Mouse (Mus musculus): Measurements from ENCODE around the gene Hdac5.
A peak's percentile ranks its signal among the peaks of the same experiment; 100 is the strongest.

Hdac5 gene

GRCm38 (mm10) chr11:102214430-102215156 lies 15.4 kb downstream of the Hdac5 start:
- DNase-seq: peak; percentile 69 to 77

GRCm38 (mm10) chr11:102211936-102212341 lies 18.0 kb downstream of the Hdac5 start:
- peak in 1 of 2 experiments; percentile 50 for DNase-seq

GRCm38 (mm10) chr11:102211011-102211410 lies 19.0 kb downstream of the Hdac5 start:
- DNase-seq: no peak

GRCm38 (mm10) chr11:102210185-102210584 lies 19.8 kb downstream of the Hdac5 start:
- no peak for DNase-seq

GRCm38 (mm10) chr11:102209742-102210141 lies 20.2 kb downstream of the Hdac5 start:
- DNase-seq: peak; percentile 79 to 85

GRCm38 (mm10) chr11:102208846-102209245 lies 21.1 kb downstream of the Hdac5 start:
- DNase-seq: no peak

- DNase-seq: no peak
Observed at GRCm38 (mm10) chr11:102207825-102208777, 21.9 kb downstream of the Hdac5 start.

- no peak for DNase-seq
Observed at GRCm38 (mm10) chr11:102206481-102206880, 23.5 kb downstream of the Hdac5 start.

- peak in 1 of 2 experiments; percentile 34 for DNase-seq
Observed at GRCm38 (mm10) chr11:102201408-102201821, 28.6 kb downstream of the Hdac5 start.

GRCm38 (mm10) chr11:102199856-102200255 lies 30.1 kb downstream of the Hdac5 start:
- no peak for DNase-seq

- DNase-seq: no peak
Observed at GRCm38 (mm10) chr11:102198245-102198644, 31.7 kb downstream of the Hdac5 start.

GRCm38 (mm10) chr11:102196018-102196797 lies 33.8 kb downstream of the Hdac5 start:
- DNase-seq: no peak

- DNase-seq: no peak
Observed at GRCm38 (mm10) chr11:102193657-102194440, 36.1 kb downstream of the Hdac5 start.

- no peak for DNase-seq
Observed at GRCm38 (mm10) chr11:102190848-102191247, 39.1 kb downstream of the Hdac5 start.

- DNase-seq: peak; percentile 91 to 92
Observed at GRCm38 (mm10) chr11:102189461-102190436, 40.2 kb downstream of the Hdac5 start, which contains the start of gene G6pc3. TSS of gene G6pc3 (plus strand) at chr11:102189620.

- no peak for DNase-seq
Observed at GRCm38 (mm10) chr11:102188980-102189379, 41.0 kb downstream of the Hdac5 start.

- DNase-seq: no peak
Observed at GRCm38 (mm10) chr11:102186235-102186634, 43.7 kb downstream of the Hdac5 start.

- no peak for DNase-seq
Observed at GRCm38 (mm10) chr11:102185677-102186076, 44.3 kb downstream of the Hdac5 start.

GRCm38 (mm10) chr11:102184646-102185495 lies 45.1 kb downstream of the Hdac5 start, which contains the start of gene Lsm12:
TSS of gene Lsm12 (minus strand) at chr11:102185296.
- DNase-seq: peak; percentile 99

- no peak for DNase-seq
Observed at GRCm38 (mm10) chr11:102184253-102184645, 45.7 kb downstream of the Hdac5 start.

All from cerebellum, postnatal 10 days (tissue).